Mouse (Mus musculus) mouse trophoblast stem cell (cell line): Measurements from ENCODE around the gene Erich2.

Experiments used
- in situ Hi-C, 2 experiments: fragments of 300-500 bp; cut with MseI, MboI; formaldehyde crosslinking; loops; 2 replicates in 1 of 2; 3 replicates in 1 of 2; pipeline ENCODE4 v1.15.1; 2025

The Erich2 gene

GRCm38 (mm10) chr2:70562011-70562491 lies 53.4 kb downstream of the Erich2 start:
- in situ Hi-C loops, result loop anchor here in 1 of 2 experiments (5.0 to 25.0 kb wide), 2 partner anchors 335 to 425 kb away; no protein-coding TSS in a partner anchor

GRCm38 (mm10) chr2:70562611-70562980 lies 54.0 kb downstream of the Erich2 start:
- in situ Hi-C loops, result loop anchor here in 1 of 2 experiments (5.0 to 25.0 kb wide), 2 partner anchors 335 to 425 kb away; no protein-coding TSS in a partner anchor

DNA sequence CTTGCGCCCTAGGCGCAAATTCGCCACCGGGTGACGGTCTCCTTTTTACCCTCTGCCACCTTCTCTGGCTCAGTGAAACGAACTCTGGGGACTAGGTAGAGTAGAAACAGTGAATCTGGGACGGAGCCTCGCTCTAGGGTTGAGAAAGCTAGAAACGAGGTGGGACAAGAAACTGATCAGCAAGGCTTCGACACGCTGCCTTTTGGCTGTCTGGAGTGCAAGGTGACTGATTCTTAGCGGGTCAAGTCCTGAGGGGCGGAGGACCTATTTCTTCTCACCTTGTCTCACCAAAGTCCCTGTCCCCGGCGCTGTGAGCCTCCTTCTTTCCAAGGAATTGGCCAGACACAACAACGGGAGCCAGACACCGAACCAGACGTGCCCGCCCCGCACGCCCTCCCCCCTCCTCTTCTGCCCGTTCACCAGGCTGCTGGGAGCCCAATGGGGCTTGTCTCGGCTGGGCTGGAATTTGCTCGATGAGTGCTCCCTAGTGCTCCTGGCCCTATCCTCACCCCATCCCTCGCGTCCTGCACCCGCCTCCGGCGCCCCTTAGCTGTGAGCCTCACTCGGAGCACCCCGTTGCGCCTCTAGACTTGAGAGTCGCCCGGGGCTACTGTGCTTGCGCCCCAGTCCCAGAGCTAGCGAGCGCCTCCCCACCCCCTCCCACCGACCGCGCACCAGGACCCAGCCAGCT lies 54.5 kb downstream of the Erich2 start:
- in situ Hi-C loops, result loop anchor here in 1 of 2 experiments (5.0 to 25.0 kb wide), 2 partner anchors 336 to 426 kb away; no protein-coding TSS in a partner anchor

DNA sequence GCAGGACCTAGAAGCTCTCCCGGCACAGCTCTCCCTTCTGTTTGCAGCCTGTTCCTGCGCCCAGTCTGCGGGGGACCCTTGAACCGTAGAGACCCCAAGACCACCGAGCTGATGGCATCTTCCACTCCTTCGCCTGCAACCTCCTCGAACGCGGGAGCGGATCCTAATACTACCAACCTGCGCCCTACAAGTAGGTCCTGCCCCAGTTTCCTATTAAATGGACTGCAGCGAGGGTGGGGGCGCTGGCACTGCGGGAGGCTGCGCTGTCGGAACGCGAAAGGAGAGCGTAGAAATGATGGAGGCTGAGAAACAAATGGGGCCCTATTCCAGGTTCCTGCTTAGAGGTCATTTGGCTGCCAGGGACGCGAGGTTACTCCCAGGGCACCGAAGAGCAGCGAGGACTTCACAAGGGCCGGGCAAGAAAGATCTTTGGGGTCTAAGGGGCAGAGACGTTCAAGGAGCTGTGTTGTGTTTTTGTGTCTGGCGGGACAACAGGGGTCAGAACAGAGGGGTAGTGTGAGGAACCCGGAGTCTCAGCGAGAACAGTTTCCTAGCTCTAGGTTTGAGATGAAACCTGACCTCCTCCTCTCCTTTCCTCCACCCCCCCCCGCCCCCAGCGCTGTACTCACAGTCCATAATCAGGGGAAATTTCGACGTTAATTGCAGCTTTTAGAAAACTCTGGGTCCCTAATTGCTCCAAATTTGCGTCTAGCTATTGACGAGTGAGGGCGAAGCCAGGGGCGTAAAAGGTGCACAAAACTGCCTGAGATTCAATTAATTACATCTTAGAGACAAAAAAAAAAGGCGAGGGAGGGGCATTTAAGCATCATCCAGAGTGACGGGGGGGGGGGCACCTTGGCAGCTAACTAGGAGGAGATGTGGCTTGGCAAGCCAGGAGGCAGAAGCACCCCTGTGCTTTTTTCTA lies 55.4 kb downstream of the Erich2 start:
- in situ Hi-C loops, result loop anchor here in 1 of 2 experiments (5.0 to 25.0 kb wide), 2 partner anchors 337 to 427 kb away; no protein-coding TSS in a partner anchor

DNA sequence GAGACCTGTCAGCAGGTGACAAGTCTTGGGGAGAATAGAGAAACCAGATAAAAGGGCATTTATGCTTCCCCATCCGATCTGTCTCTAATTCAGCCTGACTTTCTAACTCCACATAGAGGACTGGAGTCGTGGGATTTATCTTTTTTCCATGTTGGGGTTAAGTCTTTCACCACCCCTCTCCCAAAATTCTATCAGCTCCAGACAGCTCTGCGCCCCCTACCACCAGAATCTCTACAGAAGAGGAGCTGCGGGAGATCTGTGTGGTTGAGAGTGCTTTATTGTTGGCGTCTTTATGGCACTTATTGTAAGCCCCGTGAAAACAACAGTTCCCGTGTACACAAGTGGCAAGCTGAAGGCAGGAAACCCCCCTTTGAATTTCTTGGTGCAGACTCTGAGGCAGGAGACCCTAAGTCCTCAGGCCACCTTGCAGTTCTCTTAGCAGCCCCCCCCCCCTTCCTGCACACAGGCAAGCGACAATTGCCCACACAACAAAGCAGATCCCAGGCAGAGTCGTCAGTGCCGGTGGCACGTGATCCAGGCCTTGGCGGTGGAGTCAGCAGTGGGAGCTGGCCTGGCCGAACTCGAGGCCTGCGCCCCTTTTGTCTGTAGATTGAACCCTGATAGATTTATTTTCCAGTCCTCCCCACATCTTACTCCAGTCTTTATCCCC lies 56.2 kb downstream of the Erich2 start:
- in situ Hi-C loops, result loop anchor here in 1 of 2 experiments (5.0 to 25.0 kb wide), 2 partner anchors 337 to 427 kb away; no protein-coding TSS in a partner anchor

- in situ Hi-C loops, result loop anchor here in 1 of 2 experiments (25.0 kb wide), 1 partner anchor 429 kb away; no protein-coding TSS in a partner anchor
Measured at GRCm38 (mm10) chr2:70565651-70566602, 57.3 kb downstream of the Erich2 start.

GRCm38 (mm10) chr2:70566603-70566981 lies 58.0 kb downstream of the Erich2 start:
- in situ Hi-C loops, result loop anchor here in 1 of 2 experiments (25.0 kb wide), 1 partner anchor 429 kb away; no protein-coding TSS in a partner anchor

- in situ Hi-C loops, result loop anchor here in 1 of 2 experiments (25.0 kb wide), 1 partner anchor 430 kb away; no protein-coding TSS in a partner anchor
Measured at GRCm38 (mm10) chr2:70567071-70567681, 58.6 kb downstream of the Erich2 start.

DNA sequence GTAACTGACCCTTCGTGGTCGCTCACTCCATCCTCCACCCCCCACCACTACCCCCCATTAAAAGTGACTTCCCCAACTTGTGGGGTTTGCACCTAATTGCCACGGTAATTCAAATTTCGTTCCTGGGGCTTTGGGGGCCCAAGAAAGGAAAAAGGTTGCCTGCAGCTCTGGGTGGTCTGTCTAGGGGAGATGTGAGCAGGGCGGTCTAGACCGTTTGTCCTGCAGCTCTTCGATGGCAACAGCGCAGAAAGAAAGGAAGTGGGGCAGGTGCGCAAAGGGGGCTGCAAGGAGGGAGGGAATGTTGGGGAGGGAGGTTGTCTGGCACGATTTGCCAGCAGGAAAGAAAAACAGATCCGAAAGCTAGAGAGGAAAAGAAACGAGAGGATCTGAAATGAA lies 59.1 kb downstream of the Erich2 start:
- in situ Hi-C loops, result loop anchor here in 1 of 2 experiments (25.0 kb wide), 1 partner anchor 430 kb away; no protein-coding TSS in a partner anchor

DNA sequence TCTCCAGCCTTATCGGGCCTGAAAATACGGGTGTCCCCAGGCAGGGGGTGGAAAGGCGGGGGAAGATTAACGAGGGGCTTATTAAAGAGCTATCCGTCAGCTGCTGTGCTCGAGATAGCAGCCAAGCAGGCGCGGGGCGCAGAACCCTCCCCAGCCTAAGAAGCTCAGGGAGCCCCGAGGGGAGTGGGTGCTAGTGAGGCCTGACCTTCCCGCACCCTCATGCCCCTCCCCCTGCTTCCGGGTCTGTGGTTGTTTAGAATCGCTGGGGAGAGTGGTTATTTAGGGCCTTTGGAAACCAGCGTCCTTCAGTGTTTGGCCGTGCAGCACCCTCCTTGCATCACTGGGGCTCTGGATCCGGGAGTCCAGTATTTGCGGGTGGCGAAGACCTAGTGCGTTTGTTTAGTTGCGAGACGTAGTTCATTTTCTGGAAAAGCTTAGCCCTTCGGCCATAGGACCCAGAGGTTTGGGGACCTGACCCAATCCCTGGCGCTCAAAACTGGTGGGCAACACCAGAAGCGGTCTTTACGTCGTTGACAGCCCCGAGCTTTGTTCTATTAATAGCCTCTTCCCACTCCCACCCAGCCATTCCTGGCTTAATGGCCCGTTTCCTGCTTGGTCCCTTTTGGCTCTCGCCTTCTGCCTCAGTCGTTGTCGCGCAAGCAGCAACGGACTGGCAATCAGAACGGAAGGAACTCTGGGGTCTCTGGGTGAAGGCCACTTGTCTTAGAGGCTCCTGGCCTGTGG lies 59.8 kb downstream of the Erich2 start:
- in situ Hi-C loops, result loop anchor here in 1 of 2 experiments (25.0 kb wide), 1 partner anchor 431 kb away; no protein-coding TSS in a partner anchor

GRCm38 (mm10) chr2:70571698-70572097 lies 63.1 kb downstream of the Erich2 start:
- in situ Hi-C loops, result loop anchor here in 1 of 2 experiments (25.0 kb wide), 1 partner anchor 434 kb away; no protein-coding TSS in a partner anchor

DNA sequence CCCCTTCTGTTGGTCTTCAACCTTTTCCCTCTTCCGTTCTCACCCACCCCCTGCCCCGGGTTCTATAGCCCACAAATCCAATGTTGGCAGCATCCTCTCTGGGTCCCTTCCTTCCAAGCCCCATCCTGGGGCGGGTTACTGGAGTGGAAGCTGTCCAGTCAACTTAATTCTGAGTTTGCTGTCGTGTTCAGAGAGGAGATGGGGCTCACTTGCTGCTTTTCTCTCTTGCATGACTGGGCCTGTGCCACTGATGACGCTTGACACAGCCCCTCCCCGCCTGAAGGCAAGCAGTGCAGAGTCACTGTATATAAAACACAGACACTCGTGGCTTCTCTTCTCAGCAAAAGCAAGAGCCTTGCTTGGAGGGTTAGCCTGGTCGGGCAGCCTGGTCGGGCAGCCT lies 63.6 kb downstream of the Erich2 start:
- in situ Hi-C loops, result loop anchor here in 1 of 2 experiments (25.0 kb wide), 1 partner anchor 435 kb away; no protein-coding TSS in a partner anchor

DNA sequence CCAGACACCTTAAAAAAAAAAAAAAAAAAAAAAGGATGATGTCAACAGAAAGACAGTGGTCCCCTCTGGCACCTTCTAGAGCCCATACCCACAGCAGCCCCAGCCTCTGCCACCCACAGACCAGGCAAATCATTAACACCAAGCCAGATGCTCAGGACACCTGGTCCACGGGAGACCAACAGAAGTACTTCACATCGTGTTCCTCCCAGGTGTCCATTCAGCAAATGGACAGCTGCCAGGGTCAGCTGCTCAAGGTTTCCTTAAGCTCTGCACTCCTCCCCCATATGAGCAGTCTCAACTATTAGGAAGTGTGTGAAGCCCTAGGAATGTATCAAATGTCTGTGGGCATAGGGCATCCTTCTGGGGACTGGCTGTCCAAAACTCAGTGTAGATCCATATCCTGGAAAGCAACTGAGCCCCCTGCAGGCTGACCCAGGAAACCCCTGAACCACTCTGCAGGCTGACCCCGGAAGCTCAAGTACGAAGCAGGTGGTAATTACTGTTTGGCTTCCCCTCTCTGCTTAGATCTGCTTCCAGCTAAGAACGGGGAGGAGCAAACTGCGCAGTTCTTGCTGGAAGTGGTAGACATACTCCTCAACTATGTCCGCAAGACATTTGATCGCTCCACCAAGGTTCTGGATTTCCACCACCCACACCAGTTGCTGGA lies 65.1 kb downstream of the Erich2 start:
- in situ Hi-C loops, result loop anchor here in 1 of 2 experiments (25.0 kb wide), 1 partner anchor 436 kb away; no protein-coding TSS in a partner anchor

GRCm38 (mm10) chr2:70588200-70588599 lies 79.6 kb downstream of the Erich2 start:
- in situ Hi-C loops, result no loop called here
